Mouse (Mus musculus): ENCODE results near the gene Ubtd2.

GRCm38 (mm10) chr11:32409823-32410562 is 45.2 kb upstream of the Ubtd2 start:
- TF ChIP-seq CTCF (IDR thresholded peaks at IDR 0.05; ENCODE audit: low read depth) (no peak), EP300 (IDR thresholded peaks at IDR 0.05; ENCODE audit: low read depth) (no peak)

Data from heart, postnatal 0 days (tissue).